Mouse (Mus musculus) erythroblast, embryonic 14.5 days (primary cell): ENCODE results near the gene Rpap2.

Experiments used
- GATA1 ChIP-seq: IDR thresholded peaks from 2 replicates; pipeline ENCODE4 v1.6.1; 2012; ENCODE audit warnings: low read length, inconsistent platforms, mixed read lengths
- TAL1 ChIP-seq: IDR thresholded peaks from 3 replicates; pipeline ENCODE4 v1.6.1; 2012; ENCODE audit warnings: low read length, inconsistent platforms, mixed read lengths

- TF ChIP-seq GATA1 (no peak), TAL1 (no peak)
Measured at GRCm38 (mm10) chr5:107648552-107649125, 51.5 kb downstream of the Rpap2 start.
